Mouse (Mus musculus): ENCODE data around the gene Nlrp4a.
"Not testable (repeated sequence)": the region's sequence is repeated elsewhere in the genome, so short reads cannot be mapped to it uniquely, and the experiment has no call there.

Gene Nlrp4a

GRCm38 (mm10) chr7:26434813-26435212, at the start of gene Nlrp4a:
Gene Nlrp4a (plus strand): TSS chr7:26435113.
- peaks cover 8% of the 10 kb centered on the region for H3K9me3 ChIP-seq (ENCODE audit: low read length)

GRCm38 (mm10) chr7:26386691-26387090, 48.2 kb upstream of the Nlrp4a start:
- H3K4me3 ChIP-seq (replicated peaks; ENCODE audit: low read length): peak overlapping the region; percentile 78
- H3K27me3 ChIP-seq (ENCODE audit: insufficient read depth, low read length); H3K36me3 ChIP-seq (ENCODE audit: insufficient read depth, low read length); H3K9me3 ChIP-seq (ENCODE audit: low read length): not testable (repeated sequence)
- peaks cover 15% of the 10 kb centered on the region for H3K4me1 ChIP-seq (replicated peaks; ENCODE audit: low read depth, low read length)

More at GRCm38 (mm10) chr7:26434813-26435212, at the start of gene Nlrp4a:
- no peak within 1 kb of the TSS for H3K4me3 ChIP-seq (replicated peaks; ENCODE audit: low read length)
- H3K4me1 ChIP-seq (replicated peaks; ENCODE audit: low read depth, low read length): peaks cover 13% of the 10 kb centered on the region
- H3K36me3 ChIP-seq (ENCODE audit: insufficient read depth, low read length): peaks cover 19% of the 10 kb centered on the region
- TF ChIP-seq NANOG (IDR thresholded peaks at IDR 0.05; ENCODE audit: borderline replicate concordance, low read length) (no peak), CTCF (conservative IDR thresholded peaks at IDR 0.05; ENCODE audit: low read length) (no peak), POU5F1 (IDR thresholded peaks at IDR 0.05; ENCODE audit: borderline replicate concordance, low read length) (no peak)
- no peaks in the 10 kb centered on the region for H3K27me3 ChIP-seq (ENCODE audit: insufficient read depth, low read length)

GRCm38 (mm10) chr7:26391137-26391536, 43.8 kb upstream of the Nlrp4a start:
- H3K9me3 ChIP-seq (ENCODE audit: low read length): peaks cover 35% of the 10 kb centered on the region
- peaks cover 39% of the 10 kb centered on the region for H3K36me3 ChIP-seq (ENCODE audit: insufficient read depth, low read length)
- H3K27me3 ChIP-seq (ENCODE audit: insufficient read depth, low read length); H3K4me1 ChIP-seq (replicated peaks; ENCODE audit: low read depth, low read length): not testable (repeated sequence)
- TF ChIP-seq NANOG (IDR thresholded peaks at IDR 0.05; ENCODE audit: borderline replicate concordance, low read length) (peak; percentile 80), POU5F1 (IDR thresholded peaks at IDR 0.05; ENCODE audit: borderline replicate concordance, low read length) (peak; percentile 26; the same call in 1 of the 2 replicates)
- peak overlapping the region; percentile 23 for H3K4me3 ChIP-seq (replicated peaks; ENCODE audit: low read length)

GRCm38 (mm10) chr7:26391811-26392210, 43.1 kb upstream of the Nlrp4a start:
- peaks cover 35% of the 10 kb centered on the region for H3K9me3 ChIP-seq (ENCODE audit: low read length)
- not testable (repeated sequence) for H3K4me1 ChIP-seq (replicated peaks; ENCODE audit: low read depth, low read length); H3K27me3 ChIP-seq (ENCODE audit: insufficient read depth, low read length)
- H3K36me3 ChIP-seq (ENCODE audit: insufficient read depth, low read length): peaks cover 46% of the 10 kb centered on the region
- peak overlapping the region; percentile 23; the same call in 1 of the 2 replicates for H3K4me3 ChIP-seq (replicated peaks; ENCODE audit: low read length)

GRCm38 (mm10) chr7:26403600-26403999, 31.3 kb upstream of the Nlrp4a start, which contains the start of gene Nlrp9c:
Gene Nlrp9c (minus strand): TSS chr7:26403700.
- H3K9me3 ChIP-seq (ENCODE audit: low read length): peaks cover 76% of the 10 kb centered on the region
- peaks cover 49% of the 10 kb centered on the region for H3K36me3 ChIP-seq (ENCODE audit: insufficient read depth, low read length)
- H3K27me3 ChIP-seq (ENCODE audit: insufficient read depth, low read length); H3K4me3 ChIP-seq (replicated peaks; ENCODE audit: low read length); H3K4me1 ChIP-seq (replicated peaks; ENCODE audit: low read depth, low read length): not testable (repeated sequence)

GRCm38 (mm10) chr7:26476690-26477089, 41.8 kb downstream of the Nlrp4a start:
- peaks cover 26% of the 10 kb centered on the region for H3K36me3 ChIP-seq (ENCODE audit: insufficient read depth, low read length)
- no peak for TF ChIP-seq CTCF (conservative IDR thresholded peaks at IDR 0.05; ENCODE audit: low read length)
- TF ChIP-seq NANOG (IDR thresholded peaks at IDR 0.05; ENCODE audit: borderline replicate concordance, low read length): peak; percentile 61; the same call in 1 of the 2 replicates
- H3K9me3 ChIP-seq (ENCODE audit: low read length): peaks cover 40% of the 10 kb centered on the region
- H3K4me1 ChIP-seq (replicated peaks; ENCODE audit: low read depth, low read length): peaks cover 19% of the 10 kb centered on the region
- H3K4me3 ChIP-seq (replicated peaks; ENCODE audit: low read length): no peak overlapping the region
- H3K27me3 ChIP-seq (ENCODE audit: insufficient read depth, low read length): no peaks in the 10 kb centered on the region

GRCm38 (mm10) chr7:26489514-26489913, 54.6 kb downstream of the Nlrp4a start:
- not testable (repeated sequence) for H3K4me1 ChIP-seq (replicated peaks; ENCODE audit: low read depth, low read length); H3K27me3 ChIP-seq (ENCODE audit: insufficient read depth, low read length); H3K36me3 ChIP-seq (ENCODE audit: insufficient read depth, low read length); H3K4me3 ChIP-seq (replicated peaks; ENCODE audit: low read length)
- peaks cover 80% of the 10 kb centered on the region for H3K9me3 ChIP-seq (ENCODE audit: low read length)
